ENCODE assay signal across 10 mouse cellular contexts in the genomic region with DNA sequence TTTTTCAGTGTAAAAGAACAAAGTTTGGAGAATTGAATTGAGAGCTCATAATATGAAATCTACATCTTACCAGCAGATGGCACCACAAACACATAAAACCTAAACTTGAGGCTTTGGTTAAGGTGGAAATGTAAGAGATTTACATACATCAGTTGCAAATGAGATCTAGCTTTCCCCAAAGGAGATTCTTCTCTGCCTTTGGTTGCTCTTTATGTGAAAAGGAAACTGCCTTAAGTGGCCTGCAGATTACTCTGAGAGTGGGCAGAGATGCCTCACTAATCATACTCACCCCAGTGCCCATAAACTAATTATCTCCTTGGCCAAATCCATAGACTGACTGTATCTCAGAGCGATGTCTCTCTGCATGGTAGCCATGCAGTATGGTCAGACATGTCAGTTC. TPM values are rescaled to one million over a fixed set of nuclear protein-coding genes. Genes with fewer than 3 reads are reported as not detected.
DNase-seq lines count a peak whose midpoint lies in the region; ATAC-seq and TF ChIP-seq lines count a peak whose summit lies in the region.
"Had no signal": no experiment of that assay in that cellular context is flagged by ENCODE, and none has a peak within 500 bp of the region (broad histone marks: within the 10 kb centered on the region; RNA-seq: fewer than 3 reads in every experiment).

No protein-coding gene starts in this region.

- H3K79me2 ChIP-seq in MEL (ENCODE audit: control insufficient read depth, insufficient read depth, low read length, poor library complexity), result no peaks in the 10 kb centered on the region

- no peak overlapping the region for H3K4me3 ChIP-seq in MEL (ENCODE audit: control insufficient read depth in 1 of 2, insufficient read depth in 1 of 2, low read depth in 2 of 2, low read length in 2 of 2)
- no peak overlapping the region for H3K4me3 ChIP-seq in hindbrain, postnatal 0 days (ENCODE audit: low read length)

- peak in 2 of 3 experiments; percentile 14 to 63; a peak in 3 of 6 replicates for TF ChIP-seq CTCF in MEL (IDR thresholded peaks at IDR 0.05 in 2 of 3, conservative IDR thresholded peaks at IDR 0.05 in 1 of 3; ENCODE audit: control insufficient read depth in 1 of 3, insufficient read depth in 1 of 3, low read depth in 2 of 3, low read length in 3 of 3, poor library complexity in 1 of 3, severe bottlenecking in 1 of 3)
- TF ChIP-seq CTCF in hindbrain, postnatal 0 days (IDR thresholded peaks at IDR 0.05; ENCODE audit: low read depth), result peak; percentile 72

- no peaks in the 10 kb centered on the region for H3K4me1 ChIP-seq in MEL (ENCODE audit: control insufficient read depth in 1 of 2, insufficient read depth in 2 of 2, low read length in 2 of 2)
- H3K4me1 ChIP-seq in hindbrain, postnatal 0 days (ENCODE audit: insufficient read depth, low read length), result no peaks in the 10 kb centered on the region

- WGBS in hindbrain, postnatal 0 days, result 63% methylated on average over 1 of the region's 1 CpGs

- TF ChIP-seq POLR2A in MEL (IDR thresholded peaks at IDR 0.05; ENCODE audit: control insufficient read depth in 1 of 2, insufficient read depth in 1 of 2, low read depth in 1 of 2, low read length in 2 of 2, poor library complexity in 1 of 2), result no peak

- H3K36me3 ChIP-seq in MEL (ENCODE audit: control insufficient read depth in 1 of 2, insufficient read depth in 2 of 2, low read length in 2 of 2), result no peaks in the 10 kb centered on the region
- H3K36me3 ChIP-seq in hindbrain, postnatal 0 days (ENCODE audit: insufficient read depth, low read length), result no peaks in the 10 kb centered on the region

- no peak overlapping the region for H3K9ac ChIP-seq in MEL (ENCODE audit: control insufficient read depth, low read depth, low read length, poor library complexity, severe bottlenecking)
- H3K9ac ChIP-seq in hindbrain, postnatal 0 days (replicated peaks; ENCODE audit: low read length), result no peak overlapping the region

- no peak overlapping the region for H3K4me2 ChIP-seq in hindbrain, postnatal 0 days (ENCODE audit: low read depth, low read length)

- peak; percentile 65; the same call in 1 of the 2 replicates for ATAC-seq in hindbrain, postnatal 0 days

- DNase-seq in kidney, postnatal 36 days, result peak; percentile 10 to 13
- DNase-seq in kidney, postnatal 10 days, result no peak
- peak; percentile 47 for DNase-seq in MEL (ENCODE audit: low read depth, low spot score)
- peak; percentile 54 for DNase-seq in cerebellum, adult 8-10 months
- DNase-seq in hindbrain, postnatal 0 days (ENCODE audit: low spot score), result peak; percentile 83
- DNase-seq in natural killer cell, adult 2 months (ENCODE audit: low spot score in 2 of 2), result no peak
- DNase-seq in spleen, postnatal 36 days (ENCODE audit: low spot score in 2 of 2), result no peak
- no peak for DNase-seq in thymus, postnatal 36 days

- H3K27ac ChIP-seq in MEL (ENCODE audit: control insufficient read depth, low read depth, low read length), result no peak overlapping the region
- H3K27ac ChIP-seq in hindbrain, postnatal 0 days, result no peak overlapping the region

- H3K27me3 ChIP-seq in MEL (ENCODE audit: control insufficient read depth in 1 of 2, insufficient read depth in 2 of 2, low read length in 2 of 2), result no peaks in the 10 kb centered on the region
- H3K27me3 ChIP-seq in hindbrain, postnatal 0 days (ENCODE audit: insufficient read depth, low read length), result no peaks in the 10 kb centered on the region

- peak; percentile 77 for TF ChIP-seq RAD21 in MEL (IDR thresholded peaks at IDR 0.05; ENCODE audit: low read depth, low read length)

- no peak for TF ChIP-seq EP300 in MEL (IDR thresholded peaks at IDR 0.05; ENCODE audit: low read depth in 1 of 2, low read length in 2 of 2)

- no peaks in the 10 kb centered on the region for H3K9me3 ChIP-seq in MEL (replicated peaks; ENCODE audit: insufficient read depth, low read length)
- H3K9me3 ChIP-seq in hindbrain, postnatal 0 days (ENCODE audit: low read length), result no peaks in the 10 kb centered on the region

TF ChIP-seq in MEL, 35 proteins besides CTCF, POLR2A, EP300 and RAD21:
- TF ChIP-seq ZKSCAN1 (IDR thresholded peaks at IDR 0.05; ENCODE audit: low read depth, low read length), result no peak
- TF ChIP-seq NELFE (IDR thresholded peaks at IDR 0.05; ENCODE audit: low read depth, low read length), result no peak
- no peak for TF ChIP-seq BHLHE40 (IDR thresholded peaks at IDR 0.05; ENCODE audit: borderline replicate concordance, low read depth, low read length)
- no peak for TF ChIP-seq POLR2AphosphoS2 (IDR thresholded peaks at IDR 0.05; ENCODE audit: low read length)
- TF ChIP-seq ZMIZ1 (IDR thresholded peaks at IDR 0.05; ENCODE audit: low read depth, low read length), result no peak
- TF ChIP-seq ETS1 (IDR thresholded peaks at IDR 0.05; ENCODE audit: low read depth, low read length), result no peak
- no peak for TF ChIP-seq MAZ (IDR thresholded peaks at IDR 0.05; ENCODE audit: low read depth, low read length)
- peak; percentile 61 for TF ChIP-seq SMC3 (IDR thresholded peaks at IDR 0.05; ENCODE audit: low read depth, low read length)
- no peak for TF ChIP-seq ZNF384 (IDR thresholded peaks at IDR 0.05; ENCODE audit: low read depth, low read length)
- TF ChIP-seq ZC3H11A (IDR thresholded peaks at IDR 0.05; ENCODE audit: low read depth, low read length), result 0 out of 2 replicates have a peak, but pooled peaks have one; percentile 37
- TF ChIP-seq KAT2A (conservative IDR thresholded peaks at IDR 0.05; ENCODE audit: low read depth, low read length), result no peak
- TF ChIP-seq SIN3A (IDR thresholded peaks at IDR 0.05; ENCODE audit: low read length), result no peak
- TF ChIP-seq CHD2 (IDR thresholded peaks at IDR 0.05; ENCODE audit: low read length), result no peak
- no peak for TF ChIP-seq MEF2A (IDR thresholded peaks at IDR 0.05; ENCODE audit: extremely low read depth, insufficient replicate concordance, low read depth, low read length, poor library complexity, severe bottlenecking)
- TF ChIP-seq MAX (IDR thresholded peaks at IDR 0.05; ENCODE audit: low read length), result no peak

RNA-seq across cellular contexts. Expression of a gene that starts 35.6 kb away (rescaled TPM):
- total RNA-seq in MEL (2012; rRNA removed), result not detected in 2 replicates
- polyA plus RNA-seq in MEL (2012; ENCODE audit: insufficient read depth in 1 of 2, insufficient read length in 2 of 2, low read depth in 1 of 2, low replicate concordance in 2 of 2, missing spikeins in 1 of 2), result not detected
- total RNA-seq in hindbrain, postnatal 0 days (2014; rRNA removed), result not detected in 2 replicates
- 0.30 and 0.32 TPM in 2 replicates for polyA plus RNA-seq in hindbrain, postnatal 0 days (2015; fragmentation: Nextera tagmentation; extraction: Ambion mirVana)
- total RNA-seq: left cerebral cortex, postnatal 10 days had no signal
- polyA plus RNA-seq: small intestine, adult 2 months had no signal

RNA-seq across cellular contexts. Expression of a gene that starts 51.0 kb away (rescaled TPM):
- total RNA-seq in MEL (2012; rRNA removed), result 52.8 and 58.4 TPM in 2 replicates
- 10 to 100 TPM in 1 of 2 experiments, not detected in 1; 60.5 TPM for polyA plus RNA-seq in MEL (2012; ENCODE audit: insufficient read depth in 1 of 2, insufficient read length in 2 of 2, low read depth in 1 of 2, low replicate concordance in 2 of 2, missing spikeins in 1 of 2)
- 14.7 and 19.4 TPM in 2 replicates for total RNA-seq in hindbrain, postnatal 0 days (2014; rRNA removed)
- 56.8 and 57.9 TPM in 2 replicates for polyA plus RNA-seq in hindbrain, postnatal 0 days (2015; fragmentation: Nextera tagmentation; extraction: Ambion mirVana)

Comparison
In these comparisons a context has a peak if more than half of its experiments do, and no peak if none do; other contexts are left out.
1. DNase-seq: peak in kidney, postnatal 36 days (2 of 2), MEL (single experiment), cerebellum, adult 8-10 months (single experiment) and hindbrain, postnatal 0 days (single experiment); none in kidney, postnatal 10 days (single experiment), natural killer cell, adult 2 months (0 of 2), spleen, postnatal 36 days (0 of 2) and thymus, postnatal 36 days (0 of 2).